Mouse (Mus musculus): ENCODE results near the gene Fabp3. TPM values are rescaled to one million over a fixed set of nuclear protein-coding genes. Genes with fewer than 3 reads are reported as not detected.
A peak's percentile ranks its signal among the peaks of the same experiment; 100 is the strongest.

Gene Fabp3
- total RNA-seq, 2 experiments from 2014 or later = 108 to 111 TPM

- no peak for DNase-seq (ENCODE audit: extremely low spot score in 1 of 2, low spot score in 1 of 2)
Measured at GRCm38 (mm10) chr4:130322567-130322966, 14.2 kb downstream of the Fabp3 start.

GRCm38 (mm10) chr4:130323165-130323564 lies 14.8 kb downstream of the Fabp3 start:
- no peak for DNase-seq (ENCODE audit: extremely low spot score in 1 of 2, low spot score in 1 of 2)

GRCm38 (mm10) chr4:130323607-130324006 lies 15.2 kb downstream of the Fabp3 start:
- no peak for DNase-seq (ENCODE audit: extremely low spot score in 1 of 2, low spot score in 1 of 2)

GRCm38 (mm10) chr4:130325446-130325845 lies 17.1 kb downstream of the Fabp3 start:
- DNase-seq (ENCODE audit: extremely low spot score in 1 of 2, low spot score in 1 of 2) = no peak

GRCm38 (mm10) chr4:130327366-130327765 lies 19.0 kb downstream of the Fabp3 start:
- no peak for DNase-seq (ENCODE audit: extremely low spot score in 1 of 2, low spot score in 1 of 2)

GRCm38 (mm10) chr4:130335867-130336266 lies 27.5 kb downstream of the Fabp3 start:
- DNase-seq (ENCODE audit: extremely low spot score in 1 of 2, low spot score in 1 of 2) = no peak

GRCm38 (mm10) chr4:130341691-130342090 lies 33.3 kb downstream of the Fabp3 start:
- peak; percentile 28 to 44 for DNase-seq (ENCODE audit: extremely low spot score in 1 of 2, low spot score in 1 of 2)

- no peak for DNase-seq (ENCODE audit: extremely low spot score in 1 of 2, low spot score in 1 of 2)
Measured at GRCm38 (mm10) chr4:130349666-130350065, 41.3 kb downstream of the Fabp3 start.

GRCm38 (mm10) chr4:130350690-130351422 lies 42.5 kb downstream of the Fabp3 start:
- no peak for DNase-seq (ENCODE audit: extremely low spot score in 1 of 2, low spot score in 1 of 2)

GRCm38 (mm10) chr4:130352588-130352987 lies 44.2 kb downstream of the Fabp3 start:
- no peak for DNase-seq (ENCODE audit: extremely low spot score in 1 of 2, low spot score in 1 of 2)

GRCm38 (mm10) chr4:130357946-130358345 lies 49.6 kb downstream of the Fabp3 start:
- no peak for DNase-seq (ENCODE audit: extremely low spot score in 1 of 2, low spot score in 1 of 2)

GRCm38 (mm10) chr4:130359486-130360237 lies 51.3 kb downstream of the Fabp3 start, which contains the start of the genes Zcchc17 and Snrnp40:
Gene Zcchc17, minus strand, starts transcription at chr4:130359943.
Gene Snrnp40, plus strand, starts transcription at chr4:130360132.
- peak; percentile 95 for DNase-seq (ENCODE audit: extremely low spot score in 1 of 2, low spot score in 1 of 2)

- DNase-seq (ENCODE audit: extremely low spot score in 1 of 2, low spot score in 1 of 2) = no peak
Measured at GRCm38 (mm10) chr4:130360238-130360590, 51.8 kb downstream of the Fabp3 start.

Other genes with a start within 250 kb of the Fabp3 start
- 10 to 100 TPM; 58.5 to 66.3 TPM for gene Pef1, start 206.0 kb upstream of the Fabp3 start, total RNA-seq (2021)
- gene Hcrtr1, start 169.2 kb upstream of the Fabp3 start, total RNA-seq (2021) = 1 to 10 TPM; 3.2 to 4.5 TPM
- 1 to 10 TPM; 7.5 to 8.7 TPM for gene Tinagl1, start 133.5 kb upstream of the Fabp3 start, total RNA-seq (2021)
- not detected for gene Gm853, start 86.2 kb upstream of the Fabp3 start, total RNA-seq (2021)
- gene Serinc2, start 29.4 kb upstream of the Fabp3 start, total RNA-seq (2021) = 10 to 100 TPM in 1 of 2 experiments, 1 to 10 TPM in 1; 9.2 to 12.9 TPM
- 1 to 10 TPM; 1.2 to 1.4 TPM for gene Gm10570, start 79 bp downstream of the Fabp3 start, total RNA-seq (2021)
- gene Zcchc17, start 51.3 kb downstream of the Fabp3 start, total RNA-seq (2021) = 10 to 100 TPM; 65.4 to 67.7 TPM
- gene Snrnp40, start 51.5 kb downstream of the Fabp3 start, total RNA-seq (2021) = 10 to 100 TPM; 28.8 to 31.3 TPM